Mouse (Mus musculus) activated CD4-positive, CD25-positive, alpha-beta regulatory T cell, adult 4 months (primary cell): Measurements from ENCODE around the gene Ak5. TPM values are rescaled to one million over a fixed set of nuclear protein-coding genes. Genes with fewer than 3 reads are reported as not detected.
"Not testable (repeated sequence)": the region's sequence is repeated elsewhere in the genome, so short reads cannot be mapped to it uniquely, and the experiment has no call there.

Experiments used
- ATAC-seq: one replicate; pipeline ENCODE4 v1.8.0; 2017
- polyA plus RNA-seq, 2 experiments: library from polyadenylated mRNA; unstranded; fragments of 100-300 nt; shearing (Covaris generic); gene quantifications; one replicate each; pipeline ENCODE4 v1.2.1; 2017

Gene Ak5
- polyA plus RNA-seq, 2 experiments from 2014 or later, result not detected

- no peak for ATAC-seq
Measured at GRCm38 (mm10) chr3:152474582-152475277, 193.4 kb downstream of the Ak5 start.

- no peak for ATAC-seq
Measured at GRCm38 (mm10) chr3:152472676-152473075, 195.5 kb downstream of the Ak5 start.

- ATAC-seq, result no peak
Measured at GRCm38 (mm10) chr3:152470347-152470746, 197.8 kb downstream of the Ak5 start.

- no peak for ATAC-seq
Measured at GRCm38 (mm10) chr3:152469423-152470200, 198.5 kb downstream of the Ak5 start.

- ATAC-seq, result peak; percentile 43
Measured at GRCm38 (mm10) chr3:152468569-152469041, 199.6 kb downstream of the Ak5 start.

GRCm38 (mm10) chr3:152468032-152468431 lies 200.1 kb downstream of the Ak5 start:
- no peak for ATAC-seq

GRCm38 (mm10) chr3:152467312-152467711 lies 200.8 kb downstream of the Ak5 start:
- ATAC-seq, result no peak

GRCm38 (mm10) chr3:152466849-152467248 lies 201.3 kb downstream of the Ak5 start:
- ATAC-seq, result no peak

GRCm38 (mm10) chr3:152465338-152465737 lies 202.8 kb downstream of the Ak5 start:
- ATAC-seq, result no peak

GRCm38 (mm10) chr3:152464462-152464861 lies 203.7 kb downstream of the Ak5 start:
- ATAC-seq, result no peak

GRCm38 (mm10) chr3:152462900-152463299 lies 205.3 kb downstream of the Ak5 start:
- ATAC-seq, result no peak

- no peak for ATAC-seq
Measured at GRCm38 (mm10) chr3:152462038-152462547, 206.1 kb downstream of the Ak5 start.

- ATAC-seq, result no peak
Measured at GRCm38 (mm10) chr3:152460802-152461201, 207.4 kb downstream of the Ak5 start.

GRCm38 (mm10) chr3:152458875-152459274 lies 209.3 kb downstream of the Ak5 start:
- not testable (repeated sequence) for ATAC-seq

GRCm38 (mm10) chr3:152457308-152458035 lies 210.7 kb downstream of the Ak5 start:
- ATAC-seq, result no peak

- ATAC-seq, result peak; percentile 73
Measured at GRCm38 (mm10) chr3:152453163-152453562, 215.0 kb downstream of the Ak5 start.

GRCm38 (mm10) chr3:152446966-152447365 lies 221.2 kb downstream of the Ak5 start:
- ATAC-seq, result no peak

GRCm38 (mm10) chr3:152444114-152444513 lies 224.0 kb downstream of the Ak5 start:
- peak; percentile 57 for ATAC-seq

- ATAC-seq, result peak; percentile 75
Measured at GRCm38 (mm10) chr3:152442795-152443194, 225.4 kb downstream of the Ak5 start.

GRCm38 (mm10) chr3:152438068-152438467 lies 230.1 kb downstream of the Ak5 start:
- ATAC-seq, result no peak

GRCm38 (mm10) chr3:152435590-152435989 lies 232.6 kb downstream of the Ak5 start:
- ATAC-seq, result no peak

- ATAC-seq, result peak; percentile 69
Measured at GRCm38 (mm10) chr3:152432677-152433076, 235.5 kb downstream of the Ak5 start.

GRCm38 (mm10) chr3:152428925-152429324 lies 239.2 kb downstream of the Ak5 start:
- no peak for ATAC-seq
